Mouse (Mus musculus) liver, adult 2 months (tissue): ENCODE results near the gene Epha4.

Experiments used
- CTCF ChIP-seq: fragments of 200-500 bp; IDR thresholded peaks from 2 replicates; pipeline ENCODE4 v1.5.1; 2011; ENCODE audit warnings: low read depth, low read length, control low read depth
- POLR2A ChIP-seq: fragments of 200-500 bp; IDR thresholded peaks from 2 replicates; pipeline ENCODE4 v1.6.1; 2011; ENCODE audit warnings: low read length, control low read depth; ENCODE audit not compliant: insufficient read depth; ENCODE audit errors: extremely low read depth

- TF ChIP-seq CTCF, result no peak
- TF ChIP-seq POLR2A, result no peak
Observed at GRCm38 (mm10) chr1:77556199-77556598, 41.3 kb upstream of the Epha4 start.
